Comparison of ENCODE assay signal across 15 mouse cellular contexts in genomic region chr11:53682994-53683530, GRCm38 (mm10). TPM values are rescaled to one million over a fixed set of nuclear protein-coding genes. Genes with fewer than 3 reads are reported as not detected.
DNase-seq lines count a peak whose midpoint lies in the region.
"Had no signal": no experiment of that assay in that cellular context is flagged by ENCODE, and none has a peak within 500 bp of the region (broad histone marks: within the 10 kb centered on the region; RNA-seq: fewer than 3 reads in every experiment).

No protein-coding gene starts in this region.

- DNase-seq in adipocyte (ENCODE audit: low spot score) (peak; percentile 88), liver (no peak)
- peak; percentile 48 for DNase-seq in heart, adult 8-10 months (ENCODE audit: low spot score)
- DNase-seq in heart, postnatal 14 days: peak; percentile 22 to 32
- peak; percentile 50 for DNase-seq in lung, postnatal 10 days
- DNase-seq in frontal cortex, postnatal 25 days (ENCODE audit: low spot score in 2 of 2): no peak
- DNase-seq in layer of hippocampus, postnatal 14 days (ENCODE audit: low spot score in 2 of 2): no peak
- DNase-seq: cerebellum, adult 11 months; gastrocnemius, postnatal 36 days; layer of hippocampus, adult 9-11 months; liver, embryonic 13.5 days; thymus, adult 18-20 months had no signal

- intact Hi-C loops in heart, postnatal 14 days (cut with DNase I): no loop called here

RNA-seq across cellular contexts. Expression of gene Rad50, which starts 24.1 kb away (rescaled TPM):
- 1 to 10 TPM; 6.4 to 9.5 (median 7.3) TPM for total RNA-seq in heart, adult 8-10 months (2022)
- total RNA-seq in heart, postnatal 14 days (2021): 1 to 10 TPM; 8.2 to 9.4 TPM
- total RNA-seq in layer of hippocampus, postnatal 14 days (2021): 10 to 100 TPM in 1 of 2 experiments, 1 to 10 TPM in 1; 9.0 to 10.5 TPM

RNA-seq across cellular contexts. Expression of gene Il5, which starts 37.5 kb away (rescaled TPM):
- under 1 TPM in 1 of 4 experiments, not detected in 3; 0.16 TPM for total RNA-seq in heart, adult 8-10 months (2022)
- not detected for total RNA-seq in heart, postnatal 14 days (2021)
- total RNA-seq in layer of hippocampus, postnatal 14 days (2021): not detected
- total RNA-seq: common myeloid progenitor, adult 5-6 weeks; gastrocnemius, postnatal 36 days; left cerebral cortex, postnatal 36 days; megakaryocyte-erythroid progenitor cell, adult 5-6 weeks had no signal

RNA-seq across cellular contexts. Expression of gene Il13, which starts 48.6 kb away (rescaled TPM):
- total RNA-seq in heart, adult 8-10 months (2022): not detected
- not detected for total RNA-seq in heart, postnatal 14 days (2021)
- total RNA-seq in layer of hippocampus, postnatal 14 days (2021): not detected
- total RNA-seq: common myeloid progenitor, adult 5-6 weeks; gastrocnemius, postnatal 36 days; left cerebral cortex, postnatal 36 days; megakaryocyte-erythroid progenitor cell, adult 5-6 weeks had no signal

Comparison
In these comparisons a context has a peak if more than half of its experiments do, and no peak if none do; other contexts are left out.
1. DNase-seq: peak in adipocyte (single experiment), heart, adult 8-10 months (single experiment), heart, postnatal 14 days (2 of 2) and lung, postnatal 10 days (single experiment); none in frontal cortex, postnatal 25 days (0 of 2), layer of hippocampus, postnatal 14 days (0 of 2) and liver (single experiment).